Mouse (Mus musculus) thymus, postnatal 4 days (tissue): ENCODE results near the gene Tbpl2.

ENCODE experiments used
- DNase-seq: peaks from one replicate; pipeline ENCODE4 v3.0.0; 2021

Tbpl2 gene

GRCm38 (mm10) chr2:24096495-24096894 is at the start of gene Tbpl2:
Gene Tbpl2 (minus strand): TSS chr2:24096595.
- no peak for DNase-seq

GRCm38 (mm10) chr2:24134373-24134772 is 38.0 kb upstream of the Tbpl2 start:
- no peak for DNase-seq

- DNase-seq: no peak
These were observed 12.7 kb upstream of the Tbpl2 start for GRCm38 (mm10) chr2:24109085-24109484.

GRCm38 (mm10) chr2:24103619-24104289 is 7.4 kb upstream of the Tbpl2 start:
- DNase-seq: no peak

- no peak for DNase-seq
These were observed 5.5 kb downstream of the Tbpl2 start for GRCm38 (mm10) chr2:24090921-24091320.

GRCm38 (mm10) chr2:24050459-24050858 is 45.9 kb downstream of the Tbpl2 start:
- DNase-seq: no peak

GRCm38 (mm10) chr2:24049344-24049990 is 46.9 kb downstream of the Tbpl2 start, which contains the start of gene Hnmt:
Gene Hnmt (minus strand): TSS chr2:24049394.
- no peak for DNase-seq

- no peak for DNase-seq
These were observed 47.8 kb downstream of the Tbpl2 start for GRCm38 (mm10) chr2:24048480-24049097.

GRCm38 (mm10) chr2:24047551-24048479 is 48.6 kb downstream of the Tbpl2 start:
- DNase-seq: no peak

- DNase-seq: no peak
These were observed 53.5 kb downstream of the Tbpl2 start for GRCm38 (mm10) chr2:24042901-24043300.

GRCm38 (mm10) chr2:24040531-24040930 is 55.9 kb downstream of the Tbpl2 start:
- no peak for DNase-seq
